Mouse (Mus musculus): ENCODE measurements around the gene Prap1. TPM values are rescaled to one million over a fixed set of nuclear protein-coding genes. Genes with fewer than 3 reads are reported as not detected.
"Not testable (repeated sequence)": the region's sequence is repeated elsewhere in the genome, so short reads cannot be mapped to it uniquely, and the experiment has no call there.

The Prap1 gene
- polyA plus RNA-seq, 1 experiment from 2014 or later, result not detected

- no peaks in the 10 kb centered on the region for H3K9me3 ChIP-seq (ENCODE audit: control insufficient read depth, low read length)
- H3K27ac ChIP-seq (ENCODE audit: low read length), result no peak overlapping the region
- H3K4me2 ChIP-seq (ENCODE audit: low read depth, low read length), result no peak overlapping the region
- H3K4me1 ChIP-seq (replicated peaks; ENCODE audit: control insufficient read depth, insufficient read depth, low read length), result peaks cover 11% of the 10 kb centered on the region
- no peaks in the 10 kb centered on the region for H3K36me3 ChIP-seq (ENCODE audit: control insufficient read depth, insufficient read depth, low read length)
- ATAC-seq (ENCODE audit: low read depth), result no peak
- no peaks in the 10 kb centered on the region for H3K27me3 ChIP-seq (ENCODE audit: control insufficient read depth, insufficient read depth, low read depth, low read length)
- H3K4me3 ChIP-seq (ENCODE audit: low read length), result no peak overlapping the region
- 95% methylated on average over 1 of the region's 1 CpGs for WGBS
- H3K9ac ChIP-seq (ENCODE audit: low read length), result no peak overlapping the region
Observed at GRCm38 (mm10) chr7:140124382-140124781, 31.2 kb downstream of the Prap1 start.

GRCm38 (mm10) chr7:140125278-140126021 lies 32.3 kb downstream of the Prap1 start:
- no peaks in the 10 kb centered on the region for H3K9me3 ChIP-seq (ENCODE audit: control insufficient read depth, low read length)
- peaks cover 6% of the 10 kb centered on the region for H3K36me3 ChIP-seq (ENCODE audit: control insufficient read depth, insufficient read depth, low read length)
- peak overlapping the region; percentile 89 for H3K4me2 ChIP-seq (ENCODE audit: low read depth, low read length)
- H3K9ac ChIP-seq (ENCODE audit: low read length), result peak overlapping the region; percentile 97
- peak overlapping the region; percentile 90 for H3K4me3 ChIP-seq (ENCODE audit: low read length)
- peaks cover 11% of the 10 kb centered on the region for H3K4me1 ChIP-seq (replicated peaks; ENCODE audit: control insufficient read depth, insufficient read depth, low read length)
- peak; percentile 99 for ATAC-seq (ENCODE audit: low read depth)
- H3K27ac ChIP-seq (ENCODE audit: low read length), result peak overlapping the region; percentile 81
- 1% methylated on average over 35 of the region's 40 CpGs for WGBS
- H3K27me3 ChIP-seq (ENCODE audit: control insufficient read depth, insufficient read depth, low read depth, low read length), result no peaks in the 10 kb centered on the region

- Histone ChIP-seq H3K9ac (ENCODE audit: low read length) (peak overlapping the region; percentile 97), H3K27me3 (ENCODE audit: control insufficient read depth, insufficient read depth, low read depth, low read length) (no peaks in the 10 kb centered on the region), H3K27ac (ENCODE audit: low read length) (peak overlapping the region; percentile 81; the same call in 1 of the 2 replicates), H3K4me1 (replicated peaks; ENCODE audit: control insufficient read depth, insufficient read depth, low read length) (peaks cover 11% of the 10 kb centered on the region), H3K4me2 (ENCODE audit: low read depth, low read length) (peak overlapping the region; percentile 89), H3K9me3 (ENCODE audit: control insufficient read depth, low read length) (no peaks in the 10 kb centered on the region), H3K36me3 (ENCODE audit: control insufficient read depth, insufficient read depth, low read length) (peaks cover 8% of the 10 kb centered on the region), H3K4me3 (ENCODE audit: low read length) (peak overlapping the region; percentile 90)
- WGBS, result 4% methylated on average over 5 of the region's 5 CpGs
- ATAC-seq (ENCODE audit: low read depth), result no peak; the same call in 1 of the 2 replicates
Observed at GRCm38 (mm10) chr7:140126022-140126350, 32.8 kb downstream of the Prap1 start.

GRCm38 (mm10) chr7:140126934-140127333 lies 33.7 kb downstream of the Prap1 start:
- 82% methylated on average over 3 of the region's 3 CpGs for WGBS
- Histone ChIP-seq H3K4me1 (replicated peaks; ENCODE audit: control insufficient read depth, insufficient read depth, low read length) (peaks cover 11% of the 10 kb centered on the region), H3K4me3 (ENCODE audit: low read length) (0 out of 2 replicates have a peak overlapping the region, but pooled peaks have one; percentile 6), H3K27ac (ENCODE audit: low read length) (no peak overlapping the region), H3K9ac (ENCODE audit: low read length) (peak overlapping the region; percentile 32), H3K27me3 (ENCODE audit: control insufficient read depth, insufficient read depth, low read depth, low read length) (no peaks in the 10 kb centered on the region), H3K36me3 (ENCODE audit: control insufficient read depth, insufficient read depth, low read length) (peaks cover 8% of the 10 kb centered on the region), H3K9me3 (ENCODE audit: control insufficient read depth, low read length) (no peaks in the 10 kb centered on the region), H3K4me2 (ENCODE audit: low read depth, low read length) (peak overlapping the region; percentile 25; the same call in 1 of the 2 replicates)
- no peak for ATAC-seq (ENCODE audit: low read depth)

GRCm38 (mm10) chr7:140127911-140128310 lies 34.7 kb downstream of the Prap1 start:
- H3K9me3 ChIP-seq (ENCODE audit: control insufficient read depth, low read length), result no peaks in the 10 kb centered on the region
- no peak overlapping the region for H3K9ac ChIP-seq (ENCODE audit: low read length)
- peaks cover 8% of the 10 kb centered on the region for H3K36me3 ChIP-seq (ENCODE audit: control insufficient read depth, insufficient read depth, low read length)
- 65% methylated on average over 2 of the region's 2 CpGs for WGBS
- no peaks in the 10 kb centered on the region for H3K27me3 ChIP-seq (ENCODE audit: control insufficient read depth, insufficient read depth, low read depth, low read length)
- H3K27ac ChIP-seq (ENCODE audit: low read length), result no peak overlapping the region
- no peak overlapping the region for H3K4me3 ChIP-seq (ENCODE audit: low read length)
- no peak for ATAC-seq (ENCODE audit: low read depth)
- peaks cover 11% of the 10 kb centered on the region for H3K4me1 ChIP-seq (replicated peaks; ENCODE audit: control insufficient read depth, insufficient read depth, low read length)
- no peak overlapping the region for H3K4me2 ChIP-seq (ENCODE audit: low read depth, low read length)

- H3K4me3 ChIP-seq (ENCODE audit: low read length); H3K27me3 ChIP-seq (ENCODE audit: control insufficient read depth, insufficient read depth, low read depth, low read length); H3K4me1 ChIP-seq (replicated peaks; ENCODE audit: control insufficient read depth, insufficient read depth, low read length); H3K4me2 ChIP-seq (ENCODE audit: low read depth, low read length); H3K9ac ChIP-seq (ENCODE audit: low read length); H3K9me3 ChIP-seq (ENCODE audit: control insufficient read depth, low read length); H3K36me3 ChIP-seq (ENCODE audit: control insufficient read depth, insufficient read depth, low read length); H3K27ac ChIP-seq (ENCODE audit: low read length); ATAC-seq (ENCODE audit: low read depth): not testable (repeated sequence)
- 91% methylated on average over 7 of the region's 7 CpGs for WGBS
Observed at GRCm38 (mm10) chr7:140132184-140132583, 39.0 kb downstream of the Prap1 start.

GRCm38 (mm10) chr7:140134033-140134432 lies 40.8 kb downstream of the Prap1 start:
- ATAC-seq (ENCODE audit: low read depth); H3K4me3 ChIP-seq (ENCODE audit: low read length); H3K4me2 ChIP-seq (ENCODE audit: low read depth, low read length); H3K9ac ChIP-seq (ENCODE audit: low read length); H3K9me3 ChIP-seq (ENCODE audit: control insufficient read depth, low read length); H3K4me1 ChIP-seq (replicated peaks; ENCODE audit: control insufficient read depth, insufficient read depth, low read length); H3K36me3 ChIP-seq (ENCODE audit: control insufficient read depth, insufficient read depth, low read length); H3K27ac ChIP-seq (ENCODE audit: low read length); H3K27me3 ChIP-seq (ENCODE audit: control insufficient read depth, insufficient read depth, low read depth, low read length): not testable (repeated sequence)
- 87% methylated on average over 5 of the region's 7 CpGs for WGBS

- no peak overlapping the region for H3K4me3 ChIP-seq (ENCODE audit: low read length)
- H3K27me3 ChIP-seq (ENCODE audit: control insufficient read depth, insufficient read depth, low read depth, low read length), result no peaks in the 10 kb centered on the region
- 83% methylated on average over 5 of the region's 5 CpGs for WGBS
- ATAC-seq (ENCODE audit: low read depth), result no peak
- peaks cover 4% of the 10 kb centered on the region; the same call in 1 of the 2 replicates for H3K4me1 ChIP-seq (replicated peaks; ENCODE audit: control insufficient read depth, insufficient read depth, low read length)
- peaks cover 5% of the 10 kb centered on the region; the same call in 1 of the 2 replicates for H3K36me3 ChIP-seq (ENCODE audit: control insufficient read depth, insufficient read depth, low read length)
- H3K27ac ChIP-seq (ENCODE audit: low read length), result no peak overlapping the region
- H3K4me2 ChIP-seq (ENCODE audit: low read depth, low read length), result no peak overlapping the region
- H3K9ac ChIP-seq (ENCODE audit: low read length), result no peak overlapping the region
- no peaks in the 10 kb centered on the region for H3K9me3 ChIP-seq (ENCODE audit: control insufficient read depth, low read length)
Observed at GRCm38 (mm10) chr7:140135106-140135770, 42.0 kb downstream of the Prap1 start.

GRCm38 (mm10) chr7:140137135-140138020 lies 44.2 kb downstream of the Prap1 start, which contains the start of gene Mtg1:
Gene Mtg1, plus strand, starts transcription at chr7:140137564.
- 2% methylated on average over 39 of the region's 39 CpGs for WGBS
- Histone ChIP-seq H3K4me3 (ENCODE audit: low read length) (peak within 1 kb of the TSS; percentile 69), H3K9me3 (ENCODE audit: control insufficient read depth, low read length) (no peaks in the 10 kb centered on the region)

More at GRCm38 (mm10) chr7:140137135-140138020, 44.2 kb downstream of the Prap1 start, which contains the start of gene Mtg1:
- peak; percentile 99 for ATAC-seq (ENCODE audit: low read depth)
- peak within 1 kb of the TSS; percentile 21; the same call in 1 of the 2 replicates for H3K27ac ChIP-seq (ENCODE audit: low read length)
- H3K36me3 ChIP-seq (ENCODE audit: control insufficient read depth, insufficient read depth, low read length), result no peaks in the 10 kb centered on the region
- H3K4me2 ChIP-seq (ENCODE audit: low read depth, low read length), result peak within 1 kb of the TSS; percentile 81
- peaks cover 4% of the 10 kb centered on the region; the same call in 1 of the 2 replicates for H3K4me1 ChIP-seq (replicated peaks; ENCODE audit: control insufficient read depth, insufficient read depth, low read length)
- no peaks in the 10 kb centered on the region for H3K27me3 ChIP-seq (ENCODE audit: control insufficient read depth, insufficient read depth, low read depth, low read length)
- peak within 1 kb of the TSS; percentile 84 for H3K9ac ChIP-seq (ENCODE audit: low read length)

Data from lung, embryonic 16.5 days (tissue).